Mouse (Mus musculus) kidney, postnatal 0 days (tissue): ENCODE measurements around the gene Hirip3. TPM values are rescaled to one million over a fixed set of nuclear protein-coding genes. Genes with fewer than 3 reads are reported as not detected.

Source experiments
- ATAC-seq: fragments of 200-750 bp; cut with Nextera tagmentation; replicated peaks from 2 replicates; pipeline ENCODE4 v1.8.0; 2017; ENCODE audit warnings: low read depth, moderate number of reproducible peaks, moderate TSS enrichment, moderate library complexity; ENCODE audit not compliant: low FRiP score
- DNase-seq: peaks from one replicate; pipeline ENCODE4 v3.0.0-alpha.2; 2016; ENCODE audit warnings: low spot score
- H3K27ac ChIP-seq: fragments of 300-500 bp; sonication (generic); 2 replicates; pipeline ENCODE4 v1.5.1; 2014; ENCODE audit warnings: mild to moderate bottlenecking
- H3K27me3 ChIP-seq: fragments of 300-500 bp; sonication (generic); 2 replicates; pipeline ENCODE4 v1.6.1; 2014; ENCODE audit warnings: low read length, mixed read lengths; ENCODE audit not compliant: insufficient read depth
- H3K36me3 ChIP-seq: fragments of 300-500 bp; sonication (generic); 2 replicates; pipeline ENCODE4 v1.6.1; 2014; ENCODE audit warnings: low read length, mixed read lengths; ENCODE audit not compliant: insufficient read depth
- H3K4me1 ChIP-seq: fragments of 300-500 bp; sonication (generic); replicated peaks from 2 replicates; pipeline ENCODE4 v1.6.1; 2014; ENCODE audit warnings: antibody characterized with exemption, low read length, mixed read lengths; ENCODE audit not compliant: insufficient read depth
- H3K4me2 ChIP-seq: fragments of 300-500 bp; sonication (generic); 2 replicates; pipeline ENCODE4 v1.6.1; 2014; ENCODE audit warnings: mild to moderate bottlenecking, low read length, moderate library complexity, mixed read lengths
- H3K4me3 ChIP-seq: fragments of 300-500 bp; sonication (generic); replicated peaks from 2 replicates; pipeline ENCODE4 v1.5.1; 2014; ENCODE audit warnings: low read depth, low read length
- H3K9ac ChIP-seq: fragments of 300-500 bp; sonication (generic); 2 replicates; pipeline ENCODE4 v1.6.1; 2014; ENCODE audit warnings: low read depth, low read length
- H3K9me3 ChIP-seq: fragments of 300-500 bp; sonication (generic); replicated peaks from 2 replicates; pipeline ENCODE4 v1.6.1; 2016; ENCODE audit warnings: low read length, inconsistent platforms, mixed read lengths
- CTCF ChIP-seq: IDR thresholded peaks from 2 replicates; pipeline ENCODE4 v1.5.1; 2016; ENCODE audit warnings: antibody characterized with exemption, low read depth, mild to moderate bottlenecking, moderate library complexity
- WGBS: fragments of 180-500 bp; shearing (Covaris S2); extraction: QIAGEN DNeasy Blood & Tissue Kit; methylation state at CpG from one replicate; pipeline ENCODE4 v1.1.7; 2014; 5-methylcytosine and 5-hydroxymethylcytosine counted together
- polyA plus RNA-seq: library from polyadenylated mRNA; unstranded; fragments of >200 nt; fragmentation: Nextera tagmentation; extraction: Ambion mirVana; gene quantifications from 2 replicates; pipeline ENCODE4 v1.2.1, GENCODE M21; 2015

Gene Hirip3
- polyA plus RNA-seq, 1 experiment from 2014 or later, result 16.3 TPM

DNA sequence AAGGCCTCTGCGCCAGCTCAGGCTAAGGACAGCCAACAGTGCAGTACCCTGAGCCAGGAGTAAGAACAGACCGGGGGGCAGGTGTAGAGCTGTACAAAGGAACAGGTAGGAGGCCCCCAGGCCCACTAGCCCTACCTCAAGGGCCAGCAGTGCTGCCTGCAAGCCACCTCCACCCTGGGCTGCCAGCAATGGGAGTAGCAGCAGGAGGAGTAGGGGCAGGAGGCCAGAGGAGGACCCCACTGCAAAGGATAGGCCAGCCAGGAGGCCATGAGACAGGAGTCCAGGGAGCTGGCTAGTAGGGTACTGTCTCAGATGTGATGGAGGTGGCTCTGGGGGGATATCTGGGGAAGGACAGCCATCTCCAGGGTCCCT, 8.7 kb downstream of the Hirip3 start:
- 98% methylated on average over 2 of the region's 2 CpGs for WGBS

DNA sequence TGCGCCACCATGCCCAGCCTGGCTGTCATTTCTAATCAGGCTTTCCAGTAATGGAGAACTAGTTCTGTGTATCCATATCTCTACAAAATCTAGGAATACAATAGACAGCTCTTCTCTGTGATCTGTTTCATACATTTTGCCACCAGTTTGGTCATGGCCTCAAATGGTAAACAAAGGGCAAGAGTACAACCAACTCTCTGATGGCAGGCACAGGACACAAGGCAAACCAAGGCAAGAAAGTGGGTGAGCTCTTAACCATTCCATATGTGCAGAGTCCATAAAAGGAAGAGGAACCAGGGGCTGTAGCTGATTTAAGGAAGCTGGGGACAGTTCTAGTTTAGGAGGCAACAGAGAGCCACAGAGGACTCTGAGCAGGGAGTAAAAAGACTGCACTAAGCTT, 15.5 kb downstream of the Hirip3 start:
- TF ChIP-seq CTCF, result no peak
- no peaks in the 10 kb centered on the region for H3K27me3 ChIP-seq

More for the DNA sequence above, 8.7 kb downstream of the Hirip3 start:
- Histone ChIP-seq H3K27me3 (no peaks in the 10 kb centered on the region), H3K36me3 (peaks cover 92% of the 10 kb centered on the region), H3K4me1 (no peaks in the 10 kb centered on the region), H3K4me2 (no peak overlapping the region), H3K9me3 (no peaks in the 10 kb centered on the region), H3K9ac (no peak overlapping the region), H3K4me3 (no peak overlapping the region), H3K27ac (no peak overlapping the region)
- no peak for DNase-seq
- TF ChIP-seq CTCF, result no peak
- ATAC-seq, result no peak; the same call in 1 of the 2 replicates

DNA sequence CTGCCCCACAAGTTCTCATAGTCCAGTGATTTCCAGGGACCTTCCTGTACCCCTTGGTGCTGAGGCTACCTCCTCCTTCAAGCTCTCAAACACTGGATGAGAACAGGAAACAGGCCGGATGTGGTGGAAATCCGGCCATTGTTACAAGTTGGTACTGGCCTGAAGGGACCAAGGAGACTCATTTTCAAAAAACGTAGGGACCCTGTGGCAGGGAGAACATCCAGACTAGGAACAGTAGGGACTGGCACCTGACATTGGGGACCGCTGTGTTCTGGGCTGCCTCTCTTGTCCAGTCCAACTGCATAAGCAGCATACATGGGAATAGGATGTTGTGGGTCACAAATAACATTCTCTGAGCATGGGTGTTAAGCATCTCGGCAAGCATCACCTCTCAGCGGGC, 19.3 kb downstream of the Hirip3 start:
- H3K36me3 ChIP-seq, result peaks cover 41% of the 10 kb centered on the region
- TF ChIP-seq CTCF, result no peak
- no peaks in the 10 kb centered on the region for H3K27me3 ChIP-seq
- peaks cover 4% of the 10 kb centered on the region for H3K4me1 ChIP-seq
- DNase-seq, result peak; percentile 58
- 67% methylated on average over 6 of the region's 6 CpGs for WGBS
- ATAC-seq, result no peak
- H3K4me3 ChIP-seq, result no peak overlapping the region
- H3K27ac ChIP-seq, result peak overlapping the region; percentile 81
- peak overlapping the region; percentile 99 for H3K4me2 ChIP-seq
- no peaks in the 10 kb centered on the region for H3K9me3 ChIP-seq
- peak overlapping the region; percentile 40; the same call in 1 of the 2 replicates for H3K9ac ChIP-seq

More for the DNA sequence above, 15.5 kb downstream of the Hirip3 start:
- WGBS, result 92% methylated on average over 1 of the region's 1 CpGs
- no peaks in the 10 kb centered on the region for H3K9me3 ChIP-seq
- H3K36me3 ChIP-seq, result peaks cover 78% of the 10 kb centered on the region
- no peak overlapping the region for H3K27ac ChIP-seq
- peaks cover 4% of the 10 kb centered on the region; the same call in 1 of the 2 replicates for H3K4me1 ChIP-seq
- no peak overlapping the region for H3K4me3 ChIP-seq
- no peak overlapping the region for H3K4me2 ChIP-seq
- DNase-seq, result no peak
- no peak overlapping the region for H3K9ac ChIP-seq
- ATAC-seq, result no peak

DNA sequence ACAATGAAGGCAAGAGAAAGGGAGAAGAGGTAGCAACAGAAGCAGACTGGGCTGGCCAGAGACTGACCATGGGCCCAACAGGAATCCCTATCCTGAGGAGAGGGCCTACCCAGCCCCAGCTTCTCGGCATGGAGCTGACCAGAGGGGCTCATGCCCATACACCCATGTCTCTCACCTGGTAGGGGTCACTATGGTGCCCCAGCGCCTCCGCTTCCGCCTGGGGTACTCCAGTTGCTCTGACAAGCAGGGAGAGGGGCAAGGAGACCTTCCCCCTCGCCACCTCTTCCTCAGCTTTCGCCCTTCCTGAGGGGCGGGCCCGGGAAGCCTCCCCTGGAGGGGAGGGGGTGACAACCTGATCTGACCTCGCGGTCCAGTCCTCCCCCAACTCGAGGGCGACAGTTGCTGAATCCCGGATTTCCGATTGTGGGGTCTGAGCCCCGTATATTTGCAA, 22.0 kb downstream of the Hirip3 start:
- DNase-seq, result peak; percentile 19
- H3K36me3 ChIP-seq, result peaks cover 17% of the 10 kb centered on the region
- no peaks in the 10 kb centered on the region for H3K9me3 ChIP-seq
- H3K4me3 ChIP-seq, result peak overlapping the region; percentile 80
- no peak for TF ChIP-seq CTCF
- H3K9ac ChIP-seq, result peak overlapping the region; percentile 85
- WGBS, result 0% methylated on average over 15 of the region's 15 CpGs
- peak overlapping the region; percentile 99 for H3K4me2 ChIP-seq
- no peak for ATAC-seq
- H3K4me1 ChIP-seq, result peaks cover 4% of the 10 kb centered on the region
- no peaks in the 10 kb centered on the region for H3K27me3 ChIP-seq
- peak overlapping the region; percentile 96 for H3K27ac ChIP-seq

DNA sequence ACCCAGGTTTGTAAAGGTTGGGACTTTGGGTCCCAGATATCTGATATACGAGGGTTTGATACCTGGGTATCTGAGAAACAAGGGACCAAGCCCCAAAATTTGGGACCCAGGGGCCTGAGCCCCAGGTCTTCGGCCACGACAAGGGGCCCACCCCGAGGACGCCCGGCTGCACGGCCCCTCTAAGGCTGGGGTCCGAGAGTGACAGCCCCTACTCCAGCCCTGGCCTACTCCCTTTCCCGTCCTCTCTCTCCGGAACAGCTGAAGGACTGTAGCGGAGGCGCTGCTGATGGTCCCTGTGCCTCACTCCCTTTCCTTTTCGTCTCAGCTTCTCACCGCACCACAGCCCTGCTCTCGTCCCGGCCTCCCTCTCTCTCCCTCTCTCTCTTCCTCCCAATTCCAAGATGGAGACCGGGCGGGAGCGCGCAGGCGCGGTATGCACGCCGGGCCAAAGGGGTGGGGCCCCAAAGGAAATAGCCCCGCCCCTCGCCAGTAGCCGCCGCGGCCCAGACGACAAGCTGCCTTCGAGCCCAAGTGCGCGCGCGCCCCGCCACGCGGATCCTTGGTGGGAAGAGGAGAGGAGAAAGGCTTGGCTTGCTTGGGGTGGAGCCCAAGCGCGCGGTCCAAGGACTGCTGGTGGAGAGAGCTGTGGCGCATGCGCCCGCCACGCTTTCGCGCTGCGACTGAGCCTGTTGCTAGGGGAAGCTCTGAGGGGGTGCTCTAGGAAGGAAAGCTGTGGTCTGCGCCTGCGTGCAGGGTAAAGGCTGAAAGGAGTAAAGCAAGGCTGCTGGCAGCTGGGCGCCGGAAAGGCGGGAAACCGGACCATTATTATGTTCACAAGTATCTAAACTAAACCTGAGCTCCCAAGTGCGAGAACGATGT, 22.8 kb downstream of the Hirip3 start, which contains the start of gene Taok2:
TSS of gene Taok2 (minus strand) at position 418 of the 879 bp plus-strand sequence.
- no peaks in the 10 kb centered on the region for H3K9me3 ChIP-seq
- TF ChIP-seq CTCF, result 0 out of 2 replicates have a peak, but pooled peaks have one; percentile 13
- H3K9ac ChIP-seq, result peak within 1 kb of the TSS; percentile 85
- under 1% methylated on average over 56 of the region's 56 CpGs for WGBS
- H3K4me1 ChIP-seq, result peaks cover 4% of the 10 kb centered on the region
- H3K4me2 ChIP-seq, result peak within 1 kb of the TSS; percentile 99
- peak within 1 kb of the TSS; percentile 80 for H3K4me3 ChIP-seq
- H3K36me3 ChIP-seq, result peaks cover 9% of the 10 kb centered on the region
- peak within 1 kb of the TSS; percentile 96 for H3K27ac ChIP-seq
- H3K27me3 ChIP-seq, result no peaks in the 10 kb centered on the region
- DNase-seq, result peak; percentile 99
- ATAC-seq, result peak; percentile 97

DNA sequence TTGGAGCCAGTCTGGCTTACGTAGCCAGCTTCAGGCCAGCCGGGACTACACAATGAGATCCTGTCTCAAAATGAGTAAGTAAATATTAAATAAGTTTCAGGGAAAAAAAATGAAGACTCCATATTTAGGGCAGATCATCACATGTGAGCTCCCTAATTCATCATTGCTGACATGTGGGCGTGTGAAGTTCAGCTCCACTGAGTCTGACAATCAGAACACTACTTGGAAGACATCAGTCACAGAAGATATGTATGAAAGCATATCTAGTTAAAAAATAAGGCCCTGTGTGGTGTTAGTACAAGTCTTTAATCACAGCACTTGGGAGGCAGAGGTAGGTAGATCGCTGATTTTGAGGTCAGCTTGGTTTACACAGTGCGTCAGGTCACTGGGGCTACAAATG, 25.5 kb downstream of the Hirip3 start:
- no peak for ATAC-seq
- no peaks in the 10 kb centered on the region for H3K9me3 ChIP-seq
- H3K36me3 ChIP-seq, result peaks cover 8% of the 10 kb centered on the region; the same call in 1 of the 2 replicates
- no peak for DNase-seq
- no peaks in the 10 kb centered on the region for H3K27me3 ChIP-seq
- 78% methylated on average over 5 of the region's 5 CpGs for WGBS
- no peaks in the 10 kb centered on the region; the same call in 1 of the 2 replicates for H3K4me1 ChIP-seq
- no peak overlapping the region for H3K9ac ChIP-seq
- H3K27ac ChIP-seq, result no peak overlapping the region
- H3K4me2 ChIP-seq, result no peak overlapping the region
- TF ChIP-seq CTCF, result no peak
- no peak overlapping the region for H3K4me3 ChIP-seq
